Mouse (Mus musculus): Measurements from ENCODE around the gene Grik5.

The Grik5 gene

DNA sequence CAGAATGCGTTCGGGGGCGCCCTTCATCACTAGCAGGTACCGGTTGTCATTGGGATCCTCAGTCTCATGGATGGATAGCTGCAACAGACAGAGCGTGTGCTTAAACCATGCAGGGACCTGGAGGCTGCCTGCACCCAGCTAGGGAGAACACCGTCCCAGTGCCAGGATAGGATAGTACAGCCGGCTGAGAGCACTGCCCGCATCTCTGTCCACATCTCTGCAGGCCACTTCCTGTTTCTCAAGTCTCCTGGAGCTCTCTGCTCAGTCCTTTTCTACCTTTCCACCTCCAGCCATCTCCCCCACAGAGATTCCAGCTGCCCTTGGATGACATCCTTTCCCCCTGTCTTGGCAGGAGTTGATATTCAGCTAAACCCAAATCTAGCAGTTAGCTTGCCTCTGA is 81.7 kb downstream of the Grik5 start:
- in situ Hi-C loops (cut with MboI, MseI) = no loop called here

DNA sequence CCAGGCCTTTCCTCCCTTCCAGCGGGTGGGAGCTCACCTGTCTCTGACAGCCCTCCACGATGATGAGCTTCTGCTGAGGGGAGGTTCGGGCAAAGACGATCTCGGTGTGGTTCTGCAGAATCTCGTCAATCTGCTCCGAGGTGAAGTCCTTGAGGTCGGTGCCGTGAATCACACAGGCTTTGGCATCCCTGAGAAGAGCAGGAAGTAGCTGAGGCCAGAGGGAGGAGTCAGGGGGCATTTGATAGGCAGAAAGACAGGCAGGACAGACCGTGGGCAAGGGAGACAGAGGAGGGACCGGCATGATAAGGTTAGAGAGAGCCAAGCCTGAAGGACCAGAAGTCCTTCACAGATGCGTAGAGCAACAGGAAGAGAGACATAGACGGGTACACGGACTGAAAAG is 84.2 kb downstream of the Grik5 start:
- in situ Hi-C loops (cut with MboI, MseI) = no loop called here

GRCm38 (mm10) chr7:24985799-24986198 is 86.3 kb downstream of the Grik5 start:
- in situ Hi-C loops (cut with MboI, MseI) = no loop called here

GRCm38 (mm10) chr7:24984307-24984706 is 87.8 kb downstream of the Grik5 start:
- in situ Hi-C loops (cut with MboI, MseI) = no loop called here

DNA sequence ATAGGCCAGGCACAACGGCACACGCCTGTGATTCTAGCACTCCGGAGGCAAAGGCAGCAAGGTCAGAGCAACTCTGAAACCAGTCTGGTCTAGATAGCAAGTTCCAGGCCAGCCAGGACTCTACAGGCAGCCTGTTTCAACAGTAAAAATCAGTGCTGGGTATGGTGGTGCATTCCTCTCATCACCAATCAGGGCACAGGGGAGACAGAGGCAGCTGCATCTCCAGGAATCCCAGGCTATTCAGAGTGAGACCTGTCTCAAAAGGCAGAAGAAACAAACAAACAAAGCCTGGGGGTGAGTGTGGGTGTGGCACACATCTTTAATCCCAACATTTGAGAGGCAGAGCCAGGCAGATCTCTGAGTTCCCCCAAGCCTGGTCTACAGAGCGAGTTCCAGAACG is 88.8 kb downstream of the Grik5 start:
- in situ Hi-C loops (cut with MboI, MseI) = no loop called here

- in situ Hi-C loops (cut with MboI, MseI) = no loop called here
Measured at GRCm38 (mm10) chr7:24980439-24980838, 91.7 kb downstream of the Grik5 start.

DNA sequence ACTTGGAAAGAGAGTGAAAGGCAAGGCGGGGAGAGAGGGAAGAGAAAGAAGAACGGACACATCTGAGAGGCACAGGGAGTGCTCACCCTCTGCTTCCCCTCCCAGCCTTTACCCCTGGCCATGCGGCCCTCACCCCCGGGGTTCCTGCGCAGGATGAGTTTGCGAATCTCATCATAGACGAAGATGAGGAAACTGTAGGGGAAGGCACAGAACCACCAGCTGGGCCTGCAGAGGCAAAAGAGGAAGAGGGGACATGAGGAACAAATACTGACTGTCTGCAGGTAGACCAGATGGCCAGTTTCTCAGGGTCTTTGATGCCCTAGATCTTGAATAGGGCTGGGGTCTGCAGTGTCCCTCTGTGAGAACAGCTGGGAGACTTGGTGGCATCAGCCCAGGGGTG is 93.4 kb downstream of the Grik5 start:
- in situ Hi-C loops (cut with MboI, MseI) = no loop called here

DNA sequence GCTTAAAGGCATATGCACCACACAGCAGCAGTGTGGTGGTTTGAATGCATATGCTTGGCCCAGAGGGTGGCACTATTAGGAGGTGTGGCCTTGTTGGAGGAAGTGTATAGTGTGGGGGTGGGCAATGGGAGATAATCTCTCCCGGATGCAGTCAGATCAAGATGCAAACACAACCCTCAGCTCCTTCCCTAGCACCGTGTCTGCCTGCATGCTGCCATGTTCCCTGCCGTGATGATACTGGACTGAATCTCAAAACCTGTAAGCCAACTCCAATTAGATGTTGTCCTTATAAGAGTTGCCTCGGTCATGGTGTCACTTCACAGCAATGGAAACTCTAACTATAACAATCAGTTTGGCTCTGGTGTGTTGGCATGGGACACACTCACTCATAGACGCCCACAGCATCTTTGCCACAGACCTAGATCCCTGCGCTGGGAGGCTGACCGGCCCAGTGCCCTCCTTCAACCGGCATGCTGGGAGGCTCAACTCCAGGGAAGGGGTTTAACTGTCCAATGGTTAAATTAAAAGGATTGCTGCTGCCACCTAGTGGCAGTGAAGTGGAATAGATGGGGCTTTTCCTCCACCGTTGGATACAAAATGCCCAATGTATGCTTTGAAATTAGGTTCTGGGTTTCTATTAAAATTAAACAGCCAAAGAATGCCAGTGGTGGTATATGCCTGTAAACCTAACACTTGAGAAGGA is 97.1 kb downstream of the Grik5 start:
- in situ Hi-C loops (cut with MboI, MseI) = no loop called here

- in situ Hi-C loops (cut with MboI, MseI) = no loop called here
Measured at GRCm38 (mm10) chr7:24973902-24974301, 98.2 kb downstream of the Grik5 start.

DNA sequence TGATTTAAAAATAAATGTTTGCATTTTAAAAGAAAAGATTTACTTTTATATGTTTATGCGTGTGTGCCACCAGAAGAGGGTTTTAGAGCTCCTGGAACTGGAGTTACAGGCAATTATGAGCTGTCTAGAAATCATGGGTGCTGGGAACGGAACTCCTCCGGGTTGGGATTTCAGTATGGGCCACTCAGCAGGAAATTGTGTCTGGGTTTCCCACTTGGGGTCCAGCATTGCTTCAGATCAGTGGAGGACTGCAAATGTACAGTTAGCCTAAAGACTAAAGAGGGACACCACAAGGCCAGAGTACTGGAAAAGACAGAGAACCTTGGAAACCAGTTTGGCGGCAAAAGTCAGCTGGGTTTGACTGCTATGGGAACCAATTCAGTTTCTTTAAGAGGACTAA is 98.9 kb downstream of the Grik5 start:
- in situ Hi-C loops (cut with MboI, MseI) = no loop called here

GRCm38 (mm10) chr7:24971972-24972893 is 99.9 kb downstream of the Grik5 start, which contains the start of gene Rabac1:
Gene Rabac1, minus strand, starts transcription at chr7:24972754.
- in situ Hi-C loops (cut with MboI, MseI) = no loop called here

GRCm38 (mm10) chr7:24971261-24971971 is 100.7 kb downstream of the Grik5 start:
- in situ Hi-C loops (cut with MboI, MseI) = no loop called here

DNA sequence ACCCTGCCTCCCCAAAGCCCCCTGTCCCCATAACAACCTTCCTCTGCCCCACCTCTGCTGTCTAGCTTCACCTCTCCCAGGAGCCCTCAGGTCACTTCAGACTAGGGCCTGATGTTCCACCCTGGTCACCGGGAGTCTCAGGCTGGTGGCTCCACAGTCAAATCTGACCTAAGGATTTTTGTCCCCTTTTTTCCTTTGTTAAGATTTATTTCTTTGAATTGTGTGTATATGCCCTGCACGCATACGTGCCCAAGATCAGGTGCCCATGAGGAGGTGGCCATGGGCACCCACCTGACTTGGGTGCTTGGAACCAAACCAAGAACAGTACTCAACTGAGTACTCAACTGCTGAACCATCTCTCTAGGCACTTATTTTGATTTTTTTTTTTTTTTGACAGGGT is 101.8 kb downstream of the Grik5 start:
- in situ Hi-C loops (cut with MboI, MseI) = no loop called here

DNA sequence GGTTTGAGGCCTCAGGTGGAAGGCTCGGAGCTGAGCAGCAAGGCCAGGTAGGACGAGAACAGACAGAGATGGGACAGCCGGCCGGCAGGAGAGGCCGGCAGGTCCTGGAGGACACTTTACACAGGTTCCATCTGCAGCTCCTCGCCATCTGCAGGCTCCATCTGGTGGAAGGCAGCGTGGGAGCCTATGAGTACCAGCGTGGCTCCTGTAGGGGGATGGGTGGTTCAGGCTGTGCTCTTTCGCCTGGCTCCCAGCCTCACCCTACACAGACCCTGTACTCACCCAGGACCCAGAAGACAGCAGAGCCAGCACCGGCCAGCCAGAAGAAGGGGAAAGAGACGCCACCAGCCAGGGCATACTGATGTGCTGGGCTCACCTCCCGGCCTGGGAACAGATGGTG is 102.3 kb downstream of the Grik5 start:
- in situ Hi-C loops (cut with MboI, MseI) = loop anchor here (5.0 kb wide), 1 partner anchor 153 kb away; no protein-coding TSS in a partner anchor

GRCm38 (mm10) chr7:24968463-24968862 is 103.7 kb downstream of the Grik5 start:
- in situ Hi-C loops (cut with MboI, MseI) = loop anchor here (5.0 kb wide), 1 partner anchor 151 kb away; no protein-coding TSS in a partner anchor

DNA sequence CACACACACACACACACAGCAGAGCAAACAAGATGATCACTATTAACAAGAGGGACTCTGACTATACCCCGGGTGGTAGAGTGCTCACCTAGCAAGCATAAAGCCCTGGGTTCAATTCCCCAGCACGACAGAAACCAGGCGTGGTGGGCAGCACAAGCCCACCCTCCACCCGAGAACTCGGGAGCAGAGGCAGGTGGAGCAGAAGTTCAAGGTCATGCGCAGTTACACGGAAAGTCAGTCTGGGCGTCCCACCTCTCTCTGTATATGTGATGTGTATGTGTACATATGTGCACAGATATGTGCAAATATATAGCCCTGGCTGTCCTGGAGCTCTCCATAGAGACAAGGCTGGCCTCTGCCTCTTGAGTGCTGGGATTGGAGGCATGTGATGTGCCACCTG is 104.2 kb downstream of the Grik5 start:
- in situ Hi-C loops (cut with MboI, MseI) = loop anchor here (5.0 kb wide), 1 partner anchor 151 kb away; no protein-coding TSS in a partner anchor

DNA sequence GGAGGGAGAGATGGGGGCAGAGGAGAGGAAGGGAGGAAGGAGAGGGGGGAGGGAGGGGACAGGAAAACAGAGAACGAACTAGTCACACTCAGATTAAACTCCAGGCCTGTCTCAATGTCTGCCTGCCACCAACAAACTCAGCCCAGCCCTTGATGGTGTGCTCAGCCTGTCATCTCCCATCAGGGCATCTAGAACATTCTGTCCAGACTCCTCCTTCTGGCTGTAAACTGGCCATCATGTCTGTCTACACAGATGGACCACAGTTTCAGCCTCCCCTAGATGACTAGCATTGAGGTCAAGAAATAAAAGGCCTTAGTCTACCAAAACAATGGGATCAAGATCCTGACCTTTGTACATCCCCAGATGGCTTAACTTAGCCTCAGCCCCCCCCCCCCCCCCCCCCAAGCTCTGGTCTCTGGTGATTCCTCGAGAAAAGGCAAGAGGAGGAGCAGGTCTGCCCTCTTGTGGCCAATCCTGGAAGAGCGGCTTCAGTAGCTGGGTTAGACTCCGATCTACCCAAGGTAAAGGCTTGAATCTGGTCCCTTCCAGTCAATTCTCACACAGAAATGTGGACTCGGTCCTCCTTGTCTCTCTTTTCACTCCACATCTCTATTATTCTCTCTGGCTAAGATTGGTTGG is 107.1 kb downstream of the Grik5 start:
- in situ Hi-C loops (cut with MboI, MseI) = loop anchor here (5.0 kb wide), 1 partner anchor 148 kb away; no protein-coding TSS in a partner anchor

DNA sequence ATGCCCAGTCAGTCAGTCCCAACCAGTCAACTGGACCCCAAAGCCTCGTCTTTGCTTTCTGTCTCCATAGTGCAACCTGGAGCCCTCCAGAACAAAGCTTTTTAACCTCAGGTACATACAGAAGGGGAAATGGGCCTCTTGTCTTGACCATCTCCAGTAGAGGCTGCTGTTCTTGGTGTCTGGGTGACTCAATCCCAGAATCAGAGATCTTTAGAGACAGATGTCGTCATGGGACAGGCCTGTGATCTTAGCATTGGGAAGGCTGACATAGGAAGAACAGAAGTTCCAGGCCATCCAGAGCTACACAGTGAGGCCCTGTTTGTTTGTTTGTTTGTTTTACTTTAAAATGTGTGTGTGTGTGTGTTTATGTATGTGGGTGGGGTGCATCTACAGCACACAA is 107.9 kb downstream of the Grik5 start:
- in situ Hi-C loops (cut with MboI, MseI) = no loop called here
